Mouse (Mus musculus) frontal cortex, postnatal 10 days (tissue): ENCODE measurements at regions not wholly inside any gene's neighbourhood (a gene's known extent, or its start where the extent isn't known, plus 50 kb on each side); places are given as distances from the start of the nearest gene placed in this dataset.

Source experiments
- DNase-seq, 2 experiments: peaks; one replicate each; pipeline ENCODE4 v3.0.0; 2022; ENCODE audit warnings: low spot score in 2 of 2, mixed read lengths in 1 of 2

- DNase-seq: no peak
These were observed 121.7 kb upstream of the Nt5c1b start for GRCm38 (mm10) chr12:10248110-10248509.

GRCm38 (mm10) chr12:10256385-10256784 lies 113.4 kb upstream of the Nt5c1b start:
- DNase-seq: no peak

- DNase-seq: no peak
These were observed 103.6 kb upstream of the Nt5c1b start for GRCm38 (mm10) chr12:10266201-10266600.

GRCm38 (mm10) chr12:10272038-10272437 lies 97.7 kb upstream of the Nt5c1b start:
- DNase-seq: no peak

GRCm38 (mm10) chr12:10275226-10275625 lies 94.5 kb upstream of the Nt5c1b start:
- DNase-seq: no peak

GRCm38 (mm10) chr12:10292646-10293045 lies 77.1 kb upstream of the Nt5c1b start:
- no peak for DNase-seq

- DNase-seq: no peak
These were observed 63.8 kb upstream of the Nt5c1b start for GRCm38 (mm10) chr12:10305970-10306369.
